Comparison of ENCODE assay signal across 13 mouse cellular contexts in the genomic region with DNA sequence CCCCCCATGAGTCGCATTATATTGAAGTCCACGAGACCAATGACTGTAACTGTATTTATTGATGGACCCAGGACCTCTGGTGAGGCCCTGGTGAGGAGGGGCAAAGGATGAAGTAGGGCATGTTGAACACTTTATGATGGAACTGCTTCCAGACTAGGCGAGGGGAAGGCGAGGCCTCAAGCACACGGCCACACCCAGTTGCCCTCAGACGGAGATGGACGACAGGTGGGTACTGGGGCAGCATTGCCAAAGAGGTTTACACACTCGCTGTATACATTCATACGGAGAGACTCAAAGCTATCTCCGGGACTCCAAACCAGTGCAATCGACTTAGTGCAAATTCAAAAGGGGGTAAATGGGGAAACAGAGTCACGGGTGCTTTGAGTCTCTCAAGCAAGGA. TPM values are rescaled to one million over a fixed set of nuclear protein-coding genes. Genes with fewer than 3 reads are reported as not detected.
DNase-seq lines count a peak whose midpoint lies in the region; ATAC-seq and TF ChIP-seq lines count a peak whose summit lies in the region.
"Had no signal": no experiment of that assay in that cellular context is flagged by ENCODE, and none has a peak within 500 bp of the region (broad histone marks: within the 10 kb centered on the region; RNA-seq: fewer than 3 reads in every experiment).

No protein-coding gene starts in this region.

- H3K27ac ChIP-seq in hindbrain, embryonic 12.5 days, result no peak overlapping the region
- no peak overlapping the region for H3K27ac ChIP-seq in hindbrain, embryonic 16.5 days (ENCODE audit: low read depth, low read length)
- peak overlapping the region; percentile 96 for H3K27ac ChIP-seq in embryonic facial prominence, embryonic 14.5 days (replicated peaks; ENCODE audit: low read depth, low read length)
- peak overlapping the region; percentile 80; the same call in 1 of the 2 replicates for H3K27ac ChIP-seq in liver, embryonic 13.5 days
- H3K27ac ChIP-seq in gastrocnemius, adult 2 months, result no peak overlapping the region
- H3K27ac ChIP-seq: hindbrain, embryonic 15.5 days; midbrain, embryonic 12.5 days had no signal

- ATAC-seq in hindbrain, embryonic 12.5 days (ENCODE audit: low FRiP score), result no peak
- no peak for ATAC-seq in hindbrain, embryonic 16.5 days
- ATAC-seq in embryonic facial prominence, embryonic 14.5 days (ENCODE audit: low read depth), result no peak
- ATAC-seq in liver, embryonic 13.5 days (ENCODE audit: low read depth), result no peak

- H3K27me3 ChIP-seq in hindbrain, embryonic 12.5 days, result peaks cover 9% of the 10 kb centered on the region; the same call in 1 of the 2 replicates
- no peaks in the 10 kb centered on the region; the same call in 1 of the 2 replicates for H3K27me3 ChIP-seq in hindbrain, embryonic 16.5 days (replicated peaks; ENCODE audit: control insufficient read depth, insufficient read depth, low read length)
- no peaks in the 10 kb centered on the region for H3K27me3 ChIP-seq in embryonic facial prominence, embryonic 14.5 days (replicated peaks; ENCODE audit: control insufficient read depth, insufficient read depth, low read length)
- no peaks in the 10 kb centered on the region for H3K27me3 ChIP-seq in liver, embryonic 13.5 days
- H3K27me3 ChIP-seq: hindbrain, embryonic 15.5 days had no signal

- H3K4me2 ChIP-seq in hindbrain, embryonic 12.5 days (replicated peaks), result peak overlapping the region; percentile 45; the same call in 1 of the 2 replicates
- H3K4me2 ChIP-seq in hindbrain, embryonic 16.5 days (ENCODE audit: low read length), result no peak overlapping the region
- H3K4me2 ChIP-seq in embryonic facial prominence, embryonic 14.5 days (ENCODE audit: low read depth, low read length), result peak overlapping the region; percentile 63
- H3K4me2 ChIP-seq in liver, embryonic 13.5 days, result peak overlapping the region; percentile 51
- H3K4me2 ChIP-seq: hindbrain, embryonic 15.5 days; midbrain, embryonic 12.5 days had no signal

- WGBS in hindbrain, embryonic 12.5 days, result 90% methylated on average over 12 of the region's 12 CpGs
- 93% methylated on average over 12 of the region's 12 CpGs for WGBS in hindbrain, embryonic 16.5 days
- WGBS in embryonic facial prominence, embryonic 14.5 days, result 70% methylated on average over 12 of the region's 12 CpGs
- WGBS in liver, embryonic 13.5 days (ENCODE audit: insufficient replicate concordance), result 63% methylated on average over 12 of the region's 12 CpGs

- DNase-seq in cerebellum, adult 11-12 months, result peak; percentile 12
- no peak for DNase-seq in cerebellum, postnatal 25 days
- peak; percentile 26 for DNase-seq in embryonic facial prominence, embryonic 14.5 days (ENCODE audit: low spot score)
- DNase-seq in liver, embryonic 13.5 days, result no peak
- no peak for DNase-seq in thymus, postnatal 14 days
- no peak for DNase-seq in gastrocnemius, adult 2 months
- DNase-seq: cerebellum, postnatal 10 days; right cerebral cortex, postnatal 4 days had no signal

- TF ChIP-seq CTCF in gastrocnemius, adult 2 months (IDR thresholded peaks at IDR 0.05), result no peak

- H3K4me3 ChIP-seq in hindbrain, embryonic 12.5 days, result 0 out of 2 replicates have a peak overlapping the region, but pooled peaks have one; percentile 31
- H3K4me3 ChIP-seq in hindbrain, embryonic 16.5 days (ENCODE audit: low read length), result no peak overlapping the region
- H3K4me3 ChIP-seq in embryonic facial prominence, embryonic 14.5 days (ENCODE audit: low read depth, low read length), result peak overlapping the region; percentile 43
- peak overlapping the region; percentile 44; the same call in 1 of the 2 replicates for H3K4me3 ChIP-seq in liver, embryonic 13.5 days (replicated peaks)
- H3K4me3 ChIP-seq in gastrocnemius, adult 2 months, result no peak overlapping the region
- H3K4me3 ChIP-seq: hindbrain, embryonic 15.5 days; midbrain, embryonic 12.5 days had no signal

- peaks cover 43% of the 10 kb centered on the region for H3K4me1 ChIP-seq in hindbrain, embryonic 12.5 days
- peaks cover 5% of the 10 kb centered on the region; the same call in 1 of the 2 replicates for H3K4me1 ChIP-seq in hindbrain, embryonic 16.5 days (ENCODE audit: control insufficient read depth, insufficient read depth, low read depth, low read length)
- peaks cover 56% of the 10 kb centered on the region for H3K4me1 ChIP-seq in embryonic facial prominence, embryonic 14.5 days (ENCODE audit: control insufficient read depth, insufficient read depth, low read length)
- peaks cover 45% of the 10 kb centered on the region for H3K4me1 ChIP-seq in liver, embryonic 13.5 days (replicated peaks)
- H3K4me1 ChIP-seq: hindbrain, embryonic 15.5 days had no signal

- H3K9ac ChIP-seq in hindbrain, embryonic 12.5 days, result no peak overlapping the region
- H3K9ac ChIP-seq in hindbrain, embryonic 16.5 days (ENCODE audit: low read depth, low read length), result no peak overlapping the region
- peak overlapping the region; percentile 80 for H3K9ac ChIP-seq in embryonic facial prominence, embryonic 14.5 days (ENCODE audit: low read depth, low read length)
- H3K9ac ChIP-seq in liver, embryonic 13.5 days, result no peak overlapping the region
- H3K9ac ChIP-seq: hindbrain, embryonic 15.5 days; midbrain, embryonic 12.5 days had no signal

- peaks cover 9% of the 10 kb centered on the region for H3K9me3 ChIP-seq in hindbrain, embryonic 12.5 days (replicated peaks)
- no peaks in the 10 kb centered on the region; the same call in none of the 2 replicates for H3K9me3 ChIP-seq in hindbrain, embryonic 16.5 days (ENCODE audit: control insufficient read depth, low read length)
- peaks cover 7% of the 10 kb centered on the region for H3K9me3 ChIP-seq in embryonic facial prominence, embryonic 14.5 days (ENCODE audit: control insufficient read depth, low read length)
- 0 out of 2 replicates have a peak, but pooled peaks cover 7% of the 10 kb centered on the region for H3K9me3 ChIP-seq in liver, embryonic 13.5 days (replicated peaks)
- H3K9me3 ChIP-seq: hindbrain, embryonic 15.5 days had no signal

- intact Hi-C loops in gastrocnemius, adult 2 months (cut with DNase I), result no loop called here

- H3K36me3 ChIP-seq in hindbrain, embryonic 12.5 days, result no peaks in the 10 kb centered on the region
- no peaks in the 10 kb centered on the region for H3K36me3 ChIP-seq in hindbrain, embryonic 16.5 days (ENCODE audit: control insufficient read depth, insufficient read depth, low read length)
- no peaks in the 10 kb centered on the region for H3K36me3 ChIP-seq in embryonic facial prominence, embryonic 14.5 days (ENCODE audit: control insufficient read depth, insufficient read depth, low read length)
- H3K36me3 ChIP-seq in liver, embryonic 13.5 days, result no peaks in the 10 kb centered on the region
- H3K36me3 ChIP-seq: forebrain, embryonic 10.5 days; hindbrain, embryonic 15.5 days; midbrain, embryonic 12.5 days had no signal

RNA-seq across cellular contexts. Expression of gene Mrpl23, which starts 43.0 kb away (rescaled TPM):
- polyA plus RNA-seq in hindbrain, embryonic 12.5 days (2016; fragmentation: Nextera tagmentation; extraction: Ambion mirVana), result 8.4 and 13.4 TPM in 2 replicates
- polyA plus RNA-seq in hindbrain, embryonic 16.5 days (2015; fragmentation: Nextera tagmentation; extraction: Ambion mirVana), result 22.3 and 26.2 TPM in 2 replicates
- 30.3 and 33.1 TPM in 2 replicates for polyA plus RNA-seq in embryonic facial prominence, embryonic 14.5 days (2014; fragmentation: Nextera tagmentation; extraction: Ambion mirVana)
- 11.3 and 12.2 TPM in 2 replicates for polyA plus RNA-seq in liver, embryonic 13.5 days (2015; fragmentation: Nextera tagmentation; extraction: Ambion mirVana)
- total RNA-seq in gastrocnemius, adult 2 months (2021), result 1 to 10 TPM in 1 of 2 experiments, under 1 TPM in 1; 0.89 to 1.4 TPM

Comparison
In these comparisons a context has a peak if more than half of its experiments do, and no peak if none do; other contexts are left out.
1. DNase-seq: peak in cerebellum, adult 11-12 months (single experiment) and embryonic facial prominence, embryonic 14.5 days (single experiment); none in cerebellum, postnatal 25 days (0 of 2), liver, embryonic 13.5 days (single experiment), thymus, postnatal 14 days (single experiment) and gastrocnemius, adult 2 months (single experiment).
2. H3K4me3 ChIP-seq: peak in hindbrain, embryonic 12.5 days (single experiment), embryonic facial prominence, embryonic 14.5 days (single experiment) and liver, embryonic 13.5 days (single experiment); none in hindbrain, embryonic 16.5 days (single experiment) and gastrocnemius, adult 2 months (single experiment).
3. H3K27ac ChIP-seq: peak in embryonic facial prominence, embryonic 14.5 days (single experiment) and liver, embryonic 13.5 days (single experiment); none in hindbrain, embryonic 12.5 days (single experiment), hindbrain, embryonic 16.5 days (single experiment) and gastrocnemius, adult 2 months (single experiment).